Mouse (Mus musculus): ENCODE data around the gene Zfp689.
"Not testable (repeated sequence)": the region's sequence is repeated elsewhere in the genome, so short reads cannot be mapped to it uniquely, and the experiment has no call there.

Zfp689 gene

GRCm38 (mm10) chr7:127448521-127449300 lies at the start of gene Zfp689:
Gene Zfp689 (minus strand): TSS chr7:127449158.
- peak; percentile 90 to 98 for DNase-seq

GRCm38 (mm10) chr7:127498407-127498806 lies 49.4 kb upstream of the Zfp689 start:
- peak; percentile 51 to 56 for DNase-seq

DNA sequence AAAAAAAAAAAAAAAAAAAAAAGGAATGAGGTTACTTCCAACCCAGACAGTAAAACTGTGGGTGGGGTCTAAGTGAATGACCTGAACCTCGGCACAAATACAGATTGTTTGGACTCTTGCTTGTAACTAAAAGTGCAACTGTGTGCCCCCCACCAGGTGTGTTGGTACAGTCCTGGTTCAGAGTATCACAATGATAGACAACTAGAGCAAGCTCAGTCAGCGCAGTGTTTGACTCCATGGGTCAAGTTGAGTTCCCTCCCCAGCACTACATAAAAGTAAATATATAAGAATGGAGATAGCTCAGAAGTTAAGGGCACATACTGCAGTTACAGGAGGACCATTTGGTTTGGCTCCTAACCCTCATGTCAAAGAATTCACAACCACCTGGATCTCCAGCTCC lies 48.4 kb upstream of the Zfp689 start:
- DNase-seq, result no peak

- DNase-seq, result no peak
Observed at GRCm38 (mm10) chr7:127494648-127495047, 45.7 kb upstream of the Zfp689 start.

DNA sequence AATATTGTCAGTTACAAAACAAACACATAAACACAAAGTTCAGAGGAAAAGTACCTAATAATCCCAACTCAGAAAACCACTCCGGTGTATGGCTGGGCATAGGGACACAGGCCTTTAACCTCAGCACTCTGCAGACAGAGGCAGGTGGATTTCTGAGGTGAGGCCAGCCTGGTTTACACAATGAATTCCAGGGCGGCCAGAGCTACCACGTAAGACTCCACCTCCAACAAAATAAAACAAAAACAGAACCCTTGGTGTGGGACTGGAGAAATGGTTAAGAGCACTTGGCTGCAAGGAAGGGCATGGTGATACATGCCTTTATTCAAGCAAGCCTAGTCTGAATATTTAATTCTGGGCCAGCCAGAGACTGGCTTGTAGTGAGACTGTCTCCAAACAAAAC lies 42.9 kb upstream of the Zfp689 start:
- DNase-seq, result no peak

- DNase-seq, result no peak
Observed at GRCm38 (mm10) chr7:127489982-127490381, 41.0 kb upstream of the Zfp689 start.

- DNase-seq, result not testable (repeated sequence)
Observed at GRCm38 (mm10) chr7:127488364-127488763, 39.4 kb upstream of the Zfp689 start.

DNA sequence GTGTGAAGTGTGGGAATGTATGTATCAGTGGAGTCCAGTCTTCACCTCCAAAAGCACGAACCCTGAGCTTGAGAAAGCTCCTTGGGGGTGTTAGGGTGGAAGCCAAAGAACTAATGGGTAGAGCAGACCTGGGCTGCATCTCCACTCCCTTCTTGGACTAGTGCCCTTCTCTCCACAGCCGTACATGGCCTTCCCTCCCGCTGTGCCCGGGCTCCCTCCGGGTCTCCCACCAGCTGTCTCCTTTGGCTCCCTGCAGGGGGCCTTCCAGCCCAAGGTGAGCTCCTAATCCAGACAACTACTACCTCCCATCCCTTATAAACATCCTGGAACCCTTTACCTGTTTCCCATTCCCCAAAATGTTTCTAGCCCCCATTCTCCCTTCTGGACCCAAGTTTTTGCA lies 36.5 kb upstream of the Zfp689 start:
- peak; percentile 45 to 58 for DNase-seq

DNA sequence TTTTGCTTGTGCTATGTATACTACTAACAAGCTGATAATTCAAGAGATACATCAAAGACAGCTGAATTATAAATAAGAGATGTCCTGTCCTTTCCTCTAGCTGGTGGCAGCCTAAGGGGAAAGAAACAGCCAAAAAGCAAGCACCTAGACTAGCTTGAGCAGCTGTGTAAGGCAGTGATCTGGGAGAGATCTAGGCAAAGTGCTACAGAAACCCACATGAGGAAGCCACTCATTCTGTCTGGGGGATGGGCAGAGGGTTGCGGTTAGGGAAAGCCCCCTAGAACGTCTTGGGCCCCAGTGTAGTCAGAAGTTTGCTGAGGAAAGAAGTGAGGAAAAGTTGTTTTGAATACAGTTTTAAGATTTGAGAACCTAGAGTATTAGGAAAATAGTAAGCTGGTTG lies 31.4 kb upstream of the Zfp689 start:
- no peak for DNase-seq

- DNase-seq, result peak in 1 of 2 experiments; percentile 27
Observed at GRCm38 (mm10) chr7:127479318-127480225, 30.6 kb upstream of the Zfp689 start.

DNA sequence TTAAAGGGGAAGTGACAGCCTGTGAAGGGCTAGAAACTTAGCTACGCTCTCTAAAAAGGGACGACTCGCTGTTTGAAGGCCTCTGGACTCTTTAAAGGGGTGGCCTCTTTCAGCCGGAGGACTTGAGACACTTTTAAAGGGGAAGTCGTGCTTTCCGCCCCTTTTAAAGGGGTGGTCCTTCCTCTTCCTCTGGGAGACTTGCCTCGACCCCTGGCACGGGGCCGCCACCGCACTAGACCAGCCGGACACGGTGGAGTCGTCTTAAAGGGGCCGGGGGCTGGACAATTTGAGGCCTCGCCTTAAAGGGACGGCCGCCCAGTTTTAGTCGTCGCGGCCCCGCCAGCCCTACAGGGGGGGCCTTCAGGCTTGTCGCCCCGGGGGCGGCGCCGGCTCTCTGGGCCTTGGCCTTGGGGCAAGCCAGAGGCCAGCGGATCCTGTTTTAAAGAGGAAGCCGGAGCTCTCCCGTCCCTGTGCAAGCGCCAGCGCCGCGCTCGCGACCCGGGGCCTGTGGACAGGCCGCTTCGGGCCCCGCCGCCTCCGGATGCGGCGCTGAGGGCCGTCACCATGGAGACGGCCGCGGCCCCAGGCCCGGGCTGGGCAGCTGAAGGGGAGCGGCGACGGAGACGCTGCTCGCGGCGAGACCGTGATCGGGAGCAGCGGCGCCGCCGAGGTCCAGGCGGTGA lies 29.8 kb upstream of the Zfp689 start, which contains the start of gene Fbrs:
Gene Fbrs (plus strand): TSS at position 565 of the 683 bp plus-strand sequence.
- DNase-seq, result peak; percentile 93 to 96

DNA sequence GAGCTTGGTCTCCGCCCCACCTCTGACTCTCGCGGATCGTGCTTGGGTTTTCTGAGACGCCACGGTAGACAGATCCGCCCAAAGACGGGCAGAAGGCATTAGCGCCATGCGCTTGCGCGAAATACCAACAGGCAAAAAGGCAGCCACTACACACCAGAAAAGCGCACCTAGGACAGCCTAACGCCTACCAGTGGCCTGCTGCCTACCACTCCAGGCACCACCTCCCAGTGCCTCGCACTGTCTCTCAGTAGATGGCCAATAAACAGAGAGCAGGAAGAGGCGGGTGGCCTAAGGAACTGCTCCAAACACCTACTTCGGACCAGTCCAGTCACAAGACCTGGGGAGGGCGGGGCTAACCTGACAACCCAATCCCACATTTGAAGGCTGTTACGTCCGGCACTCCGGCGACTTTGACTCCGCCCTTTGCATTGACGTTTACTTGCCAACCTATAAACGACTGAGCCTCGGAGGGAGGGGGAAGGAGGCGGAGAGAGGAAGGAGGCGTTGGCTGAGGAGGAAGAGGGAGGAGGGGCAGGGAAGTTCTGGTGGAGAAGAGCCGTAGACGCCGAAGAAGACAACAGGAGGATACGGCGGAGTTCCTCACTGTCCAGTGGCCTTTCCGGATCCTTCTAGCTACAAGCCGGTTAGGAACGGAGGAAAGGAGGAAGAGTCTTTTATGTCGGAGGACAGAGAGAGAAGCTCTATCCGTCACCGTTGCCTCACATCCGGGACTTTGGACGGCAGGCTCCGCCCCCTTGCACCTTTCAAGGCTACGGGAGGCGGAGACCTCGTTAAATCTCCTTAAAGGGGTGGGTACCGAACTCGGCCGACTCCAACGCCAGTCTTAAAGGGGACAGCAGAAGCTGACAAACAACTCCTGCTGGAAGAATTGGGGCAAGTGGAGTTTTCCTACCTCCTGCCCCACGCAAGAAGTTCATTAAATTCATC lies 29.0 kb upstream of the Zfp689 start:
- DNase-seq, result peak; percentile 99

DNA sequence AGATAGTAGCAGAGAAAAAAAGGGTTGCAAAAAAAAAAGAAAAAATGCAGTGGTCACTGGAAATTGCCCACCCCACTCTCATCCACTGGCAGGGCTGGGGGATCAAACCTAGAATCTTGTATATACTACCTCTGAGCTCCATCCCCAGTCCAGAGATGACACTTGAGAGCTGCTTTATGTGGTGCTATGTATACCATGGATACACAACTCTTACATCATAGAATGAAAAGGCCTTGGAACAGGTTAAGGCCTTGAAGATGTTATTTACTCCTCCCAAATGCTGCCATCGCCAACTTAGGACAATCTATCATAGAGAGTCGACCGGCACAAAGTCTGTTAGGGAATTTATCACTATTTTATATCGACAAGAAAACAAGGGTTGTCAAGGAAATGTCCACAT lies 27.9 kb upstream of the Zfp689 start:
- DNase-seq, result no peak

GRCm38 (mm10) chr7:127476336-127476735 lies 27.4 kb upstream of the Zfp689 start:
- DNase-seq, result peak; percentile 23 to 40

GRCm38 (mm10) chr7:127475186-127475740 lies 26.3 kb upstream of the Zfp689 start:
- no peak for DNase-seq

DNA sequence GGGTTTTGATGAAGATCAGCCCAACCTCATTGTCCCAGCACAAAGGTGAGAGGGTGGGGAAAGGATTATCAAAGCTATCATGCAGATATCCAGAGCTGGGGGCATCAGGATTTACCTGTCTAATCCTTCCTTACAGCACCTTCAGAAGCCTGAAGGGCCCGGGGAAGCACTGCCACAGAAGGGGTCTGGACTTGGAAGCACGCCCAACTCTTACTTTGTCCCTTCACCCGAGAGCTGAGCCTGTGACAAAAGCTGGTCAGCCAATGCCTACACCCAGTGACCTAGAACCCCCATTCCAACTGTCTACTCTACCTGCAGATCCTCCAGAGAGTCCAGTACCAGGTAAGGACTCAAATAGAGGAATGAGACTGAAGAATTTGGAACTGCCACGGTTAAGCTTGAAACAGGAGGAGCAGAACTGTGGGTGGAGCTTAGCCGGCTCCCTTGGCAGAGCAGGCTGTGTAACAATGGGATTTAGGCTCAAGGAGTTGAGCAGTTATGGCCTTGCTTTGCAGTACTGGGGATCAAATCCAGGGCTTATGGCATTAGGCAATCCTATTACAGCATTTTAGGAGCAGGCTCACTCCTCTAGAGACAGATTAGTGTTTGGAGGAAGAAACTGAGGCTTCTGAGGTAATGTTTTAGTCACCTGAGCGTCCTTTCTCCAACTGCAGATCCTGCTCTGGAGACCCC lies 25.6 kb upstream of the Zfp689 start:
- no peak for DNase-seq

GRCm38 (mm10) chr7:127473705-127474104 lies 24.7 kb upstream of the Zfp689 start:
- DNase-seq, result no peak

- DNase-seq, result no peak
Observed at GRCm38 (mm10) chr7:127472060-127472459, 23.1 kb upstream of the Zfp689 start.

GRCm38 (mm10) chr7:127471646-127472010 lies 22.7 kb upstream of the Zfp689 start:
- DNase-seq, result peak in 1 of 2 experiments; percentile 52

DNA sequence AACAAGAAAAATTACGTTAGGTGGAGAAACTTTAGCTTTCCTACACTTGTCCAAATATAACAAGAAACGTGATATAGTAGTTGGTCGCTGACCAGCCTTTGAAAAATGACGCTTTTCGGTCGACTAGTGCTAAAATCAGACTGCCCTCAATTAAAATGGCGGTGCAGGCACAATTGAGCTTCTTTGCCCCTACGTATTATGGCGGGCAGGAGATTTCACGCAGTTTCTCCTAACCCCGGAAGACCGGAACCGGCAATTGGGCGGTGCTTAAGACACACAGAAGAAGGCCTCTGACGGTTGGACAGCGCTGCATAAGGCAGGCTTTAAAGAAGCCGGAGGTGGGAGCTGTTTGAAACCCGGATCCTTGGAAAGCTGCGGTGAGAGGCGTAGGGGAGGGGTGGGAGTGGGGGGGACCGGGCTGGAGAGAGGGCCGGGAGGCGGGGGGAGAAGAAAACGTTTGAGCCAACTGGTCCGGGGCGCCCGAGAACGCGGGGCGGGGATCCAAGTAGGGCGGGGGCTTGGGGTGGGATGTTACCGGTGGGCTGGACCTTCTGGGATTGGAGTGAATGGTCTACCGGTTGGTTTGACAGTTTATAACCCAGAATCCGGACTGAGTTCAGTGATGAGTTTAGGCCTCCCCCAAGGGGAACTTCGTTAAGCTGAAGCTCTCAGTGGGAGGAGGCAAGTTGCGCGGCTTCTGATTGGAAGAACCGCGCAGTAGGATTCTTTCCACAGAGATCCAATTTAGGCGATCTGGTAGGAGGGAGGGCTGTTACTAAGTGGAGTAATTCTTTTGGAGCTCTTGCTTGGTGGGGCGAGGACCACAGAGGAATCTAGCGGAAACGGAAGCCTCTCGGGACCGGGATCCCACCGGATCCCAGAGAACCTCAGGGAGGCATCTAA lies 22.0 kb upstream of the Zfp689 start:
- peak; percentile 89 to 90 for DNase-seq

All from cerebellum, postnatal 36 days (tissue).